Mouse (Mus musculus): ENCODE results near the gene Eepd1.
A peak's percentile ranks its signal among the peaks of the same experiment; 100 is the strongest.

- no peak for TF ChIP-seq POLR2A (IDR thresholded peaks at IDR 0.05; ENCODE audit: insufficient read depth, low read depth, low read length)
- TF ChIP-seq CTCF (IDR thresholded peaks at IDR 0.05; ENCODE audit: insufficient read depth, low read depth, low read length), result peak; percentile 61
Observed at GRCm38 (mm10) chr9:25591390-25592354, 110.3 kb downstream of the Eepd1 start.
